Mouse (Mus musculus): ENCODE measurements around the gene Ercc6. TPM values are rescaled to one million over a fixed set of nuclear protein-coding genes. Genes with fewer than 3 reads are reported as not detected.

Ercc6 gene
- polyA plus RNA-seq, 1 experiment from 2014 or later, result 16.0 TPM

DNA sequence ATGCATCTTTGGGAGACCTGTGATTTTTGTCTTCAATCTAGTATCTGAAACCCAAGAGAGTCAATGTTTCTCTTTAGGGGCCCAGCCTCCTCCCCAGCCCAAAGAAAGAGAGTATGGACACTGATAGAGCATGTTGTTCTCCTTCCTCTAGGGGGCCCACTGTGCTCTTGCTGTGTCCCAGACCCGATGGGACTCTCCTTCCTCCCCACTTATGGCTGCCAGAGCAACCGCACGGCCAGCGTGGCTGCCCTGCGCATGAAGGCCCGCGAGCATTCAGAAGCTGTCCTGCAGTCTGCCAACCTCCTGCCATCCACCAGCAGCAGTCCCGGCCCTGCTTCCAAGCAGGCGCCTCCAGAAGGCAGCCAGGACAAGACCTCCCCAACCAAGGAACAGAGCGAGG lies 115.3 kb downstream of the Ercc6 start:
- no peak overlapping the region for H3K27ac ChIP-seq (ENCODE audit: low read depth)
- ATAC-seq (replicated peaks; ENCODE audit: low FRiP score, low TSS enrichment, low read depth) (no peak), DNase-seq (ENCODE audit: low spot score) (no peak)
- no peaks in the 10 kb centered on the region for H3K36me3 ChIP-seq (ENCODE audit: control insufficient read depth, insufficient read depth, low read length)
- no peak overlapping the region for H3K4me3 ChIP-seq (ENCODE audit: low read depth, low read length)
- H3K4me2 ChIP-seq (ENCODE audit: low read length), result no peak overlapping the region
- no peaks in the 10 kb centered on the region for H3K27me3 ChIP-seq (replicated peaks; ENCODE audit: control insufficient read depth, insufficient read depth, low read length)
- whole genome bisulfite sequencing, result 44% methylated on average over 10 of the region's 10 CpGs
- H3K9ac ChIP-seq (ENCODE audit: low read length), result no peak overlapping the region
- H3K4me1 ChIP-seq (replicated peaks; ENCODE audit: control insufficient read depth, insufficient read depth, low read length), result no peaks in the 10 kb centered on the region
- H3K9me3 ChIP-seq (ENCODE audit: control insufficient read depth, low read length), result no peaks in the 10 kb centered on the region

Other genes with a start within 250 kb of the Ercc6 start
- 17.8 and 19.9 TPM in 2 replicates for gene Ogdhl, start 191.5 kb upstream of the Ercc6 start, polyA plus RNA-seq (2014; fragmentation: Nextera tagmentation; extraction: Ambion mirVana)
- not detected in 2 replicates for gene 1700024G13Rik, start 125.1 kb upstream of the Ercc6 start, polyA plus RNA-seq (2014; fragmentation: Nextera tagmentation; extraction: Ambion mirVana)
- 11.3 TPM in 2 replicates for gene Slc18a3, start 48.7 kb upstream of the Ercc6 start, polyA plus RNA-seq (2014; fragmentation: Nextera tagmentation; extraction: Ambion mirVana)
- 1.3 and 1.4 TPM in 2 replicates for gene Chat, start 47.5 kb upstream of the Ercc6 start, polyA plus RNA-seq (2014; fragmentation: Nextera tagmentation; extraction: Ambion mirVana)
- gene Prrxl1, start 85.9 kb downstream of the Ercc6 start, polyA plus RNA-seq (2014; fragmentation: Nextera tagmentation; extraction: Ambion mirVana), result 1.1 and 1.2 TPM in 2 replicates
- gene 3425401B19Rik, start 171.8 kb downstream of the Ercc6 start, polyA plus RNA-seq (2014; fragmentation: Nextera tagmentation; extraction: Ambion mirVana), result 0.05 and 0.17 TPM in 2 replicates

Data from intestine, embryonic 14.5 days (tissue).